Mouse (Mus musculus): Measurements from ENCODE around the gene Pou3f4.

Pou3f4 gene

GRCm38 (mm10) chrX:110814151-110814571, at the start of gene Pou3f4:
Gene Pou3f4 (plus strand): TSS chrX:110814280.
- TF ChIP-seq GATA4 (IDR thresholded peaks at IDR 0.05; ENCODE audit: insufficient replicate concordance, low read length): no peak

- TF ChIP-seq GATA4 (IDR thresholded peaks at IDR 0.05; ENCODE audit: insufficient replicate concordance, low read length): no peak
Observed at GRCm38 (mm10) chrX:110765939-110766338, 48.1 kb upstream of the Pou3f4 start.

DNA sequence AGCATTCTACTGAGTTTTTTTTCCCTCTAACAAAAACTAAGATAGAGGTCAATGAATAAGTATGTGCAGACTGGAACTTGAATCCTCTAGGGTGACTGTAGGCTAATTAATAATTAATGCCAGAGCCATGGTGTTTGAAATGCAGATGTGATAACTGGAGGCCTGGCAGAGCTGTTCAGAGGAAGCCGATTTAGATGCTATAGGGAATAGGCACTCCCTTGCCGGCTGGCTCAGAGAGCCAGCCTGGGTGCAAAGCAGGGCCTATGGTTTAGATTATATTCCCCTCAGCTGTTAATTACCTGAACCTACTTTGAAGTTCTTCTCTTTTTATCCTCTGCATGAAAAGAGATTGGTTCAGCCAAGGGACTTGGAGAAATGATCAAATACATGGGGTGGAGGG, 11.6 kb upstream of the Pou3f4 start:
- TF ChIP-seq GATA4 (IDR thresholded peaks at IDR 0.05; ENCODE audit: insufficient replicate concordance, low read length): no peak

DNA sequence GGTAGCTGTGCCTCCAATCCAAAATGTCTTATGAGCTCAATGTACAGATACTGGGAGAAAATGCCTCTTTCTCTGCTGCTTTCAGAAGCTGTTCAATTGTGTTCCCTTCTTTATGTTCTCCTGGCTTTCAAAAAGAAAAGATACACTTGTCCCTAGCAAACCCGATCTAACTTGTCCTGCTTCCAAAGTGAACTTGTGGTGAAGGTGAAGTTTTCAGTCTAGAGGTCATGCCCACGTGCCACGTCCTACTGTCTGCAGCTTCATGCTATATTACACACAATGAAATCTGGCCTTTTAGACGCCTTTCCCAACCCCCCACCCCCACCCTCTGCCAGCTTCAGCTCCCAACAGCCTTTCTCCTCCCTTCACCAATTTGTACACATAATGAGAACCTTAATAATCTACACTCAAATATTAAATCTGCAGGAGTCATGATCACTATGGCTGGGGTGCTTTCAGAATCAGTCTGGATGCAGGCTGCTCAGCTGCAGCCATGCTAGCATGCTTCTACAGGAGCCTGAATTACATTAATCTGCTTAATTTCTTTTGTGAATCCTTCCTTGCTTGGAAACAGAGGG, 4.0 kb upstream of the Pou3f4 start:
- TF ChIP-seq GATA4 (IDR thresholded peaks at IDR 0.05; ENCODE audit: insufficient replicate concordance, low read length): no peak

DNA sequence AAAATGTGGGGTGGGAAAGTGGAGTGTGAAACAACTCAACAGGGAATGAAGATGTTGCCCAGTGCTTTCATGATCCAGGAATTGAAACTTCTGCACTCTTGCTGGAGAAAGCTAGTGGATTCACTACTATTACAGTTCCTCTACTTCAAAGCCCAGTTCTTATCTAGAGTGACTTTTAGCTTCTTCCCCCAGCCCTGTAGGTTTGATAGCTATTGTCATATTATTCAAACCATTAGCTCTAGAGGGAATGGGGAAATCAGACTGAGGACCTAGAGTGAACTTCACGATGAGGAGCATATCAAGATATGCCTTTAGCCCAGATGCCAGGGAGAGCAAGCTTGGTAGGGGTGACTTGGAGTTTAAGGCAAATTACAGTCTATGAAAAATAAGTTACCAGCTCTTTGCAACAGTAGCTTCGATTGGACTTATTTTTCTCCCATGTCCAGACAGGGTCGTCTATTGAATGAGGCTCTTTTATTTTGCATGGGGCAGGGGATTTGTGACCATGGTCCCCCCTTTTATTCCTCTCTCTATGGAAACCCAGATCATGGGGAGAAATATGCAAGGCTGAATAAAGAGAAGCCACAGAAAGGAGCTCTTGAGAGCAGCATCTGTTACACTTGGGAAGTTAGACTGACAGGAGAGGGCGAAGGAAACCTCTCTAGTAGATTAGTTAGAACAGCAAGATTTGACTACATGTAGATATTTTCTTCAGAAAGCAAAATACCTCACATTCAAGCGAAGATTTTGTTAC, 3.1 kb upstream of the Pou3f4 start:
- no peak for TF ChIP-seq GATA4 (IDR thresholded peaks at IDR 0.05; ENCODE audit: insufficient replicate concordance, low read length)

DNA sequence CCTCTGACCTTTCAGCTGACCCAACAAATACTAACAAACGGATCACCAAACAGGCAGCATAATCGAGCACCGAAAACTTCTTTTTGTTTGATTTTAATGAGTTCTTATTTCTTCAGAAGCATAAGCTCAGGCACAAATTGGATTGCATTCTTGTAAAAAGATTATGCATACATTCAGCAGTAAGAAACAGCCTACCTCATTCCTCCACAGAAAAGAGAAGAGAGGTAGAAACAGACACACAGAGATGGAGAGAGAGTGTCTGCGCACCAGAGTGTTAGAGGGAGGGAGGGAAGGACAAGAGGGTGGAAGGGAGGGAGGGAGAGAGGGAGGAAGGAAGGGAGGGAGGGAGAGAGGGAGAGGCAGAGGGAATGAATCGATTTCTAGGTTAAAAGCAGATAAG, 2.0 kb upstream of the Pou3f4 start:
- no peak for TF ChIP-seq GATA4 (IDR thresholded peaks at IDR 0.05; ENCODE audit: insufficient replicate concordance, low read length)

DNA sequence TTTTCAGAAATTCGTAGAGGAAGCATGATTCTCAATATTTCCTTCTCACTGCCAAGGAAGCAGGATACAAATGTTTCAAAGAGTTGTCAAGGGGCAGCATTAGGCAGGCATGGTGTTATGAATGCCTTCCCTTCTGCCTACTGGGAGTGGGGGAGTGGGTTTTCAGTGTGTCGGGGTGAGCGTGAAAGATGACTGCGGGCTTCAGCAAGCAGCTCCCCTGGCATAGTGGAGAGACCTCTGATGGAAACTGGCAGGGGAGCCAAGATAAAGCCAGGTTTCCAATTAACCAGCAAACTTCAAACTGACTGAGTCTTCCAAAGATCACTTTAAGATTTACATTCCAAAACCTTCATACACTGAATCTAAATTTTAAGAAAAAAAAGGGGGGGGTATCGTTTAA, 679 bp upstream of the Pou3f4 start:
- TF ChIP-seq GATA4 (IDR thresholded peaks at IDR 0.05; ENCODE audit: insufficient replicate concordance, low read length): no peak

GRCm38 (mm10) chrX:110814592-110815548, 790 bp downstream of the Pou3f4 start:
- no peak for TF ChIP-seq GATA4 (IDR thresholded peaks at IDR 0.05; ENCODE audit: insufficient replicate concordance, low read length)

GRCm38 (mm10) chrX:110815549-110815930, 1.5 kb downstream of the Pou3f4 start:
- TF ChIP-seq GATA4 (IDR thresholded peaks at IDR 0.05; ENCODE audit: insufficient replicate concordance, low read length): no peak

GRCm38 (mm10) chrX:110816609-110817008, 2.5 kb downstream of the Pou3f4 start:
- TF ChIP-seq GATA4 (IDR thresholded peaks at IDR 0.05; ENCODE audit: insufficient replicate concordance, low read length): no peak

DNA sequence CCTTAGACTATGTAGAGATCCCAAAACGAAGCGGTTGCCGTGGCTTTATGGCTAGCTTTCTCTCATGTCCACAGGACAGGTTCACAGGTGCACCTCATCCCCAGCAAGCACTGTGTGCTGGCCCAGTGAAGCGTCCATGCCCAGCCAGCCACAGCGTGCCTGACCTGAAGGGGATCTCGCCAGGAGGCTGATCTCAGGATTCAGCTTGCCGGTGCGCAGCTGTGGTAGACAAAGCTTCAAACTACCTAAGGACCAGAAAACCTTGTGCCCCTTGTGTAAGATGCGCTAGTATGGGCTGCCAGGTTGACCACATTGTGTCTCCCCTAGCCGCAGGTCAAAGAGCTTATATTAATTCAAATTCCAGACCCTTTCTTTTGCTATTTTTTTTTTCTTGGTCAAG, 3.1 kb downstream of the Pou3f4 start:
- no peak for TF ChIP-seq GATA4 (IDR thresholded peaks at IDR 0.05; ENCODE audit: insufficient replicate concordance, low read length)

GRCm38 (mm10) chrX:110837450-110837849, 23.4 kb downstream of the Pou3f4 start:
- TF ChIP-seq GATA4 (IDR thresholded peaks at IDR 0.05; ENCODE audit: insufficient replicate concordance, low read length): no peak

DNA sequence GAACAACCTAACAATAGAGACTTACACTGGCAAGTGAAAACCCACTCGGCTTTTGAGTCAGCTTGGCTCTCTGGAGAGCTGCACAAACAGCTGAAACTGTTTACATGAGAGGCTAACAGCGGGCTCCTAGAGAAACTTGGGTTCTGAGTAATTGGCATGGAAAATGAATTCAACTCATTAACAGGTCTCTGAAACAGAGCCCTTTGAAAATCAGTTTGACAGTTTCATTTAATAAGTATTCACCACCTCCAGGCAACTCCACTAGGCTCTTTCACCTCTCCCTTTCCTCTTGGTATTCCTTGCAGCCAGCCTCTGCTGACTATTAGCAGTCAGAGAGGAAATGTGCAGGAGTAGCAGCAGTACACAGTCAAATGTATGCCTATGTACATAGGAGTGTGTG, 37.2 kb downstream of the Pou3f4 start:
- TF ChIP-seq GATA4 (IDR thresholded peaks at IDR 0.05; ENCODE audit: insufficient replicate concordance, low read length): no peak
